Mouse (Mus musculus): ENCODE measurements around the gene Gm11213.

The Gm11213 gene

DNA sequence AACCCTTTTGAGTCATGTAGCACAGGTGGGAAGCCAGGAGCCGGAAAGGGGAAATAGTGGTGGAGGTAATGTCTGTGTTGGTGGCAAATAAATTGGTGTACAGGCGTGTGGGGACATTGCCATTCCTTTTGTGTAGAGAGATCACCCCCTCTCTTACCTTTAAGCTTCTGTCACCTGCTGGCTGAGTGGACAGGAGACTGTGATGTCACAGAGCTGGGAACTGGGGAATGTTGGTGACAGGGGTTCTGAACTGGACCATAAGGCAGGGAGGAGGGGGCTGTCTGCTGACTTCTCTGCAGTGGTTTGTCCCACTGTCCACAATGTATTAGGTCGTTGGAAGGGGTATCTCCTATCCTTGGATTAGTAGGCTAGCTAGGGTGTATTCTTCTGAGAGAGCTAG, at the start of gene Gm11213:
Gene Gm11213 (minus strand): TSS at position 317 of the 400 bp plus-strand sequence.
- no peak for DNase-seq

DNA sequence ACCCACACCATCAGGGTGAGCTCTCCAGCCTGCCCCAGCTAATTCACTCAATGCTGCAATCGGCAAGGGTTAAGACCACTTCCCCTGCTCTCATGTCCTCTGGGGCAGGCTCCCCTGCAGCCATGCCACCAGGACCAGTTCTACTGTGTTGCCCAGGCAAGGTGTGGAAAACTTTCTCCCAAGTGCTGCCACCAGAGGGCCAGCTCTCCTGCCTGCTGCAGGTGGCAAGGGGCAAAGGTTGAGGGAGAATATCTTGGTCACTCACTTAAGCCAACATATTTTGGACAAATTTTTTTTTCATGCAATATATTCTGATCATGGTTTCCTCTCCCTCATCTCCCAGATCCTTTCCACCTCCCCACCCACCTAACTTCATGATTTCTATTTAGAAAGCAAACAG, 49.3 kb upstream of the Gm11213 start:
- DNase-seq = no peak

DNA sequence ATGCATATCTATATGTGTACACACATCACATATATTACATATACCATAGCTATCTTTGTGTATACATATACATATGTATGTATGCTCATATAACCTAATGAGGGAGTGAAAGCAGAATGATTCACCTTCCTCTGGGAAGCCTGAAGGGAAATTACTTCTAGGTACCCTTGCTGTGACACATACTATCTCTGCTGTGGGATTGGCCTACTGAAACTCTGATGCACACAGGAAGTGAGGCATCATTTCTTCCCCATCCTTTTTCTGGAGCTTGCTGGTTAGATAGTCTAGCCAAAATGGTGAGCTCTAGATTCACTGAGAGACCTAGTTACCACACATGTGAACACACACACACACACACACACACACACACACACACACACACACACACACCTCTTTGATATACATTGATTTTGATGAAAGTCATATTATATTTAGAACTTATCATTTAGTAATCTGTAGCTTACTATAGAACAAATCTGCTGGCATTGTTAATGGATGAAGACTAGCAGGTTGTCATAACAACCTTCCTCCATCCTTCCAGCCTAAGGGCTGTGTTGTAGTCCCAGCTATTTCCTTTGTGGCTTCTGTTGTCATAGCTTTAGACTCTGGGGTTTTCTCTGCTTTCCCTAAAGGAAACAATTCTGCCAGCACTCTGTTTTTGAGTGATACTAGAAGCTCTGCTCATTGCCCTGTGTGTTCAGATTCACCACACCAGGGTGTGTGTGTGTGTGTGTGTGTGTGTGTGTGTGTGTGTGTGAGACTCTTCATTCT, 39.1 kb upstream of the Gm11213 start:
- DNase-seq = no peak

DNA sequence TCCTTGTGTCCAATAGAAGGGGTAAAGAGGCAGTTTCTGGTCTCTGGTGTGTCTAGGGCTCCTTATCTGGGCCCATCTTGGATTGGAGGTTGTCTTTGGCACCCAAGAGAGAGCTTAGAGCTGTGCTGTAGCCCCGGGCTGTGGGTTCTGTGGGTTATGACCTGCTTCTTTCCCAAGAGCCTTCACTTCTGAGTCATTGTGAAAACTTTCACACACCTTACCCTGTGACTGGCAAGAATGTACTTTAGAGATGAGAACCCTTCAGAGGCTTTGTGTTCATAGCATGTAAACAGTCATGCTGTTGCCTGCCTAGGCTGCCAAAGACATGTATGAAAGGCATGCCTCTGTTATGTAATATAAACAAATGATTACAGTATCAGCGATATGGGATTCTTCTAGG, 34.8 kb upstream of the Gm11213 start:
- no peak for DNase-seq

DNA sequence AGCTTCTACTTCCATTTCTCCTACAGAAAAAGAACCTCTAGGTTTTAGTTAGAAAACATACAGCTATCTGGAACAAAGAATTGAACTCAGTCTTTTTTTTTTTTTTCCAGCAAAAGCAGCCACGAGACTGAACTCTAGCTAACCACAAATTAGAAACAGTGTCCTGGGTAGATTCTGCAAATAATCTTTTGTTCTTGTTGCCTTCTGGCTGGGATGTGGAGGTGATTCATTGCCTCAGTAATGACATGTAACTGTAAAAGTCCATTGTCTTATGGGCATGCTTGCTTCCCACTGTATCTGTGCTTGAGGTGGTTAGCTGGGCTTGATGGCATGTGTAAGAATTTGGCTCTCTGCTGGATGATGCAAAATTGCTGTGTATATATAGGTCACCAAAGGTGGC, 33.5 kb upstream of the Gm11213 start:
- DNase-seq = no peak

DNA sequence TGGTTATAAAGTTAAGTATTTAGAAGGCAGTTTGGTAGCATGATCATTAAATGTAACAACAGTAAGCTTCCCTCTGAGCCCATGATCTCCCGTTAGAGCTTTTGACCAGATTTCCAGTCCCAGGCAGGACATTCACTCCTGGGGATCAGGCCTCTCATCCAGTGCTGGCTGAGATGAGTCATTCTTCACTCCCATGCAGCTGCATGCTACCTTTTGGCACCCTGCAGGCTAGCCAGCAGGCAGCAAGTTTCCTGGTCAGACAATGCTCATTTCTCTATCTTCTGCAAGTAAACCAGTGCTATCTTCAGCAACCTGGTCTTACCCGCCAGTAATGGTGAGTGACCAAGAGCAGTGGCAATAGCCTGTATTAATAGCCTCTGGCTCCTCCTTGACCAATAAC, 28.1 kb upstream of the Gm11213 start:
- DNase-seq = no peak

DNA sequence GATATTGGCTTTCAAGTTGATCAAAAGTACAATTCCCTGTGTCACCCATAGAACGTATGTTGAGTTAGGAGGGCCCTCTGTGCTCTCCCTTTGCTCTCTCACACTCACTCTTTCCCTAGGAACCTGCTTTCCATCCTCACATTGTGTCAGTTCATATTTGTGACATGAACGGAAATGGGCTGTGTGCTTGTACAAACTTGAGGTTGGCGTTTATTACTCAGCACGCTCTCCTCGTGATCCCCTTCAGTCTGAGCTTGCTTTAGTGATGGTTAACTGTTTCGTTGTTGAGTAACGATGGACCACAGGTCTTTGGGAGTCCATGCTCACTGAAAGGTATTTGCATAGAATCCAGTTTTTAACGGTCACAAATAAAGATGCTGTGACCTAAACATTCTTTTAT, 22.1 kb upstream of the Gm11213 start:
- no peak for DNase-seq

DNA sequence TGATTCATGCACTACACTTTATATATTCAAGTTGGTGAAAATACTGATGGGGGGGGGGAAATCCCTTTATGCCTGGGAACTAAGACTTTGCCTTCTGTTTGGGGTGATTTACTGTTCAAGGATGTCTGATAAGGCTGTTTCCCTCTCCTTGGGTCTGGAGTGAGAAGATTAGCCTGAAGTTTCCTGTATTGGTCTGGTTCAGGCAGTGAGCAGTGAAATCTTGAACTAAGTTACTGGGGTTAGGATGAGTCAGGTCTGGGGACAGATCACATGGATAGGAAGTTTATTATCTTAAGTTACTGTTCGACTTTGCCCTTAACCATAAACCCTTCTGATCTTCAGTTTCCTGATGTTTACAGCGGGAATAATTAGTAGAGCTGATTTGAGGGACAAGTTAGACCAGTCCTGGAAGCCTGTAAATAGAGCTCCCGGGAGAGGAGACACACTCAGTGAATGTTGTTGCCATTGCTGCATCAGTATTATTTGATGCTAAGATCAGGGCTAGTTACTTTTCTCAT, 20.6 kb upstream of the Gm11213 start:
- no peak for DNase-seq

DNA sequence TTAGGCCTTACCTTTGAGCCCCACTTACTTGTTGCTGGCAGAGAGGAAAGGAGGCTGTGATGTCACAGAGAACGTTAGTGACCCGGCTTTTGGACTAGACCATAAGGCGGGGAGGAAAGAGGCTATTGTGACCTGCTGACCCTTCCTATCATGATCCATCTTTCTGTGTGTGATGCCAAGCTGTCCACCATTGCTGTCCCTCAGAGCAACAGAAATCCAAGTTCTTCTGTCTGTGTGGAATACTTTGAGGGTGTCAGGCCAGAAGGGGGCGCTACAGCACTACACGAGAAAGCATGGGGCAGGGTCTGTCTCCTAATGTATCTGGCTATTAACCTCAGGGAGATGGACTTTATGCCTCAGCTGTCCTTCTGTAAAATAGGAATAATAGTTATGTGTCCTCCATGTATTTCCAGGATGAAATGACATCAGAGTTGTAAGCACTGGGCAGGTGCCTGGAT, 17.3 kb upstream of the Gm11213 start, which contains the start of gene Tex48:
Gene Tex48 (minus strand): TSS at position 51 of the 458 bp plus-strand sequence.
- no peak for DNase-seq

DNA sequence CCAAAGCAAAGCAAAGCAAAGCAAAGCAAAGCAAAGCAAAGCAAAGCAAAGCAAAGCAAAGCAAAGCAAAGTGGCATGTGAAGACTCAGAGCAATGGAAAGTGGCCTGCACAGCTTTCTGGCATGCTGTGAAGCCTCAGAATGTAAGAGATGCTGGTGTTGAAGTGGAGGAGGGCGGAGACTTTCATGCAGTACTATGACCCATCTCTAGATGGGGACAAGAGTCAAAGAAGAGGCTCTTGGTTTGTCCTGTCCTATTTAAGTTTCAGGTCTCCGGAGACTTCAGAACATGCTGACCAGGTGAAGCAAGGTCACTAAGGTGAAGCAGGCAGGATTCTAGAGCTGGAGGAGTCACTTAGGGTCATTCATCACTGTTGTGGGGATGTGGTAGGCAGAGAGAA, 16.8 kb upstream of the Gm11213 start:
- DNase-seq = no peak

DNA sequence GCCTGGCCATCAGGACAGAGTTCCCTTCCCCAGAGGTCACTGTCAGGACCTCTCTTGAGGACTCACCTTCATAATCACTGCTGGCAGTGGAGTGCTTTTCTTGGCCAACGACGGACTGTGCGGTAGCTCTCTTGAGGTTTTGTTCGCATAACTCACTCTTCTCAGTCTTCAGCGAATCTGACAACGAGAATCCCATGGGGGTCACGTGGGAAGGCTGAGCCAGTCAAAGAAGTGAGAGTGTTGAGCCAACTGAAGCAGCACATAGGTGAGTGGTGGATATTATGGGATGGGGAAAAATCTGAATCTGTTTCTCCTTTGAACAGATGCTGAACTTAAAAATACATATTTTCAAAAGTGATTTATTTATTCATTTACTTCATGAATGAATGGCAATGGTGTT, 3.3 kb upstream of the Gm11213 start:
- no peak for DNase-seq

DNA sequence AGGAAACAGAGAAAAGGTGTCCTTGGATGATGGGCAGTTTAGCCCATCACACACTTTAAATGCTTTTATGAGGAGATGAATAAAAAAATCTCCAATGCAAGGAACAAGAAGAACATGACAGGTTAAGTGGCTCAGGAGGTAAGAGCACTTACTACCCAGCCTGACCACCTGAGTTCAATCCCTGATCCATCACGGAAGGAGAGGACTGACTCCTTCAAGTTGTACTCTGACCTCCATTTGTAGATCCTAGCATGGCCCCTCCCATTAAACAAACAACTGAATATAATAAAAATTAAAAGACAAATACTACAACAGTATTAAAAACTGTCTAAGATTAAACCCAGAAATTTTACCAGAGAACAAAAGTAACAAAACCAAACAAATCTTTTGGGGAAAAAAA, 907 bp upstream of the Gm11213 start:
- no peak for DNase-seq

DNA sequence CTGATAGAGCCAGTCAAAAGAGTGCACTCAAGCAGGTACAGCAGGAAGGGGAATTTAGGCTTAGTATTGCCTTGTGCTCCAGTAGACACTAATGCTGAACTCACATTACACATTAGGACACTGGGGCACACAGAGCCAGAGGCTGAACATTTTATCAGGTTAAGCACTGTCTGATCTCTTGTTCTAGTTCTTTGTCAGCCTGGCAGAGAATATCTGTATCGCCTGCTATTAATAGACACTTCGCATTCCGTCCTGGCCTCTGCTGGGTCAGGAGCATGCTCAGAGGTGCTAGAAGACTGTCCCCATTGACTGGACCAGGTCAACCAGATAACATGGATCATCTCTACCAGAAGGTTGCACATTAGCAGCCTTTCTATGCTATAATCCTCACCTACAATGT, 484 bp upstream of the Gm11213 start:
- no peak for DNase-seq

DNA sequence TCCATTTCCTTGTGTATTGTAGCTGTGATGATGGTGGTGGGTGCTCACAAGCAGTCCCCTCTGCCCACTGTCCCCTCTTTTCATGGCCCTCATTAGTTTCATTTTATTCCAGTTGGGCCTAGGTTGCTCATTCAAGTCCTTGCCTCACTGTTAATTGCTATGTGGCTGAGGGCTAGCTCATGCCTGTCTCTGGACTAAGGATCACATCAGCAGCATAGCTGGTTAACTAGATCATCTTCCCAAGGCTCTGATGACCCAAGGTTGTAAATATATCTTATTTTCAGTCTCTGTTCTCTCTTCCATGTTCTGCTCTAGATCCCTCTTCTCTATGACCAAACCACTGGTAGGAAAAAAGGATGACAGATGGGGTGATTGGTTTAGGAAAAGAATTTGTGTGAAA, 3.8 kb downstream of the Gm11213 start:
- no peak for DNase-seq

DNA sequence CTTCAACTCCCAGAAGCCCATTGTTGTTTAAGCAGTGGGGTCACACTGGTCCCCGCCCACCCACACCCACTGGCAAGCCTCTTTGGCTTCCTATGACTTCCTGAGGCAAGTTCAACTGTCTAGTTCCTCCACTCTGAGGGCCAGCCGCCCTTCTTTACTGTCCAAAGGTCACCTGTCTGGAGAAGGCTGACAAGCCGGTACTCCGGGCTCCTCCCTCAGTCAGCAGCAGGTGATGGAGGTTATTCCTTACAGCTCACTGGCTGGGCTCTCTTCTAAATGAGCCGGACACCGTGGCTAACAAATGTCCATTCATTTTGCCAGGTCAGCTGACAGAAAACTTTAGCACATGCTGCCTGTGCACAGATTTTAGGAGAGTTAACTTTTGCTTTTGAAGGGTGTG, 4.3 kb downstream of the Gm11213 start:
- DNase-seq = no peak

DNA sequence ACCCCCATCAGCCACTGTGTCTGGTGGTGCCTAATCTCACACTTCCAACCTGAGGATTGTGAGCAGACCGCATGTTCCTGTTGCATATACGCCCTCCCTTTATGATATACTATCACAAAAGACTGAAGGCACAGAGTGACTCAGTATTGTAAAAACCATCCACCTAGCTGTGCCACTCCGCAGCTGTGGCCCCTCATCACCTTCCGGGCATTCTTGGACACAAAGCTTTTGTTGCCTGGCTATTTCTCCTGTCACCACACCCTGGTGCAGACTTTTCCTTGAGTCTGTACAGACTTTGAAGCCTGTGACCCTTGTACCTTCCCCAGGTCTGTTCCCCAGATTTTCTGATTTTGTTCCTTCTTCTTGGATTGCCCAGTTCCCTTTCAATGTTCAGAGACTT, 9.1 kb downstream of the Gm11213 start:
- DNase-seq = no peak

DNA sequence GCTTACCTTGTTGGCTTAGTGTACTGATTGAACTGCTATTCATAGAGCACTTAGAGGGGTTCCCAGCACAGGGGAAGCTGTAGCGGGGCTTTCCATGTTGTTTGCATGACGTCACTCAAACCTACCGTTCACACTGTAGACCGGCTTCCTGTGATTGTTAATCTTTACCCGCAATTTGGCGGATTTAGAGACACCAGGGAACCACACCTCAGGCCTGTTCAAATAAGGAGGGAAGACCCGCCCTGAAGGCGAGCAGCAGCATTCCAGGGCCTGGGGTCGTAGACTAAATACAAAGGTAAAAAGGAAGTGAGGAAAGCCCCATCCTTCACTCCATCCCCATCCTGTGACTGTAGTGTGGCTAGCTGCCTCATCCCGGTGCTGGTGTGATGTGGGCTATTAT, 9.8 kb downstream of the Gm11213 start:
- DNase-seq = no peak

DNA sequence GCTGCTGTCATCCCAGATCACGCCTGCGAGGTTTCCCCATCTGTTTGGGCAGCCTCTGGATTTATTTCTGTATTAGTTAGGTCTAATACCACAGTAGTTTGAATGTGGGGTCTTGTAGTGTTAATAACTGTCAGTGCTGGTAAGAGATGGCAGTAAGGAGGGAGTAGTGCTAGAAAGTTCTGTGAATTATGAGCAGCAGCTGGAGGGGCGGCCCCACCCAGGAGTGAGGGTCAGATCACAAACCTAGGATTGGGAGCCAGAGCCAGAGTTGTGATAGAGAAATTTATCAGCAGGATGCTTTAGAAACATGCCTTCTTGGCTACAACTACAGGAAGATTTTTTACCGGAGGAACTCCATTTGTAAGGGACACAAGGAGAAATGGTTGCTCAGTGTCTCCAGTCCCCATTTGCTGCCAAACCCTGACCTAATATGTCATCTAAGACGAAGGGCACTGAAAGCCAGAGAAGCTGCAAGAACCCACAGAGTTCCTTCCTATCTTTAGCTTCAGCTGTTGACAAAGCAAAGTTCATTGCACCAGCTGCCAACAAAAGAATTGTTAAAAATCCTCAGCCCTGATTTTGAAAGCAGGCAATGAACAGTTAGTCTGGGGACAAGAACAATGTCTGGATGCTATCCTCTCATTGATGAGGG, 10.5 kb downstream of the Gm11213 start:
- DNase-seq = no peak

DNA sequence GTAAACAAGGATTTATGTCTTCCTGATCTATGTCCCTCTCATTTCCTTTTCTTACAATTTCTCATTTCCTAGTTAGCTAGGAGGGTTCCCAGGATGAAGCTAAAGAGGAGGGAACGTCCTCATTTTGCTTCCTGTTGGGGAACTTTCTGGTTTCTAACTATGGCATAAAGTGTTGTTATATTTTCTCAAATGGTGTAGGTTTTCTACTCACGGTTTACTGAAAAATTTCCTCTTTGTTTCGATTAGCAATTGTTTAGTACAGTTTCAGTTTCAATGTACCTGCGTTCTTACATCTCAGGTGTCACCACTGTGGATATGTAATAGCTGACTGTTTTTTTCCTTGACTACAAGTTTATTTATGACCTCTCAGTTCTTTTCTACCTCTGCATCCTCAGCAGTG, 14.5 kb downstream of the Gm11213 start:
- DNase-seq = no peak

DNA sequence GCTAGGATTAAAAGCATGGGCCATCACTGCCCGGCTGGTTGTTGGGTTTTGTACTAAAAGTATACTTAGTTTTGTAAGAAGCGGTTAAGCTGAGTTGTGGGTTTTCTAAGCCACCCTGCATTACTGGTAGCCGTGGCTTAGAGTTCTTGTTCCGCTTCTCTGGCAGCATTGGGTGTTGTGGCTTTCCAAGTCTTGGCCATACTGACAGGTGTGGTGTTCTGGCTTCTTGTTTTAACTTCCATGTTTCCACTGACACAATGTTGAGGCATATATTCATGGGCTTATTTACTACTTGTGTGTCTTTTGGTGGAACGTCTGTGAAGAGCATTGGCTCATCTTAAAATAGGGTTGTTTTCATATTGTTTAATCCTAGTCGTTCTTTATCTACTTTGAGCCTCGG, 15.1 kb downstream of the Gm11213 start:
- no peak for DNase-seq

DNA sequence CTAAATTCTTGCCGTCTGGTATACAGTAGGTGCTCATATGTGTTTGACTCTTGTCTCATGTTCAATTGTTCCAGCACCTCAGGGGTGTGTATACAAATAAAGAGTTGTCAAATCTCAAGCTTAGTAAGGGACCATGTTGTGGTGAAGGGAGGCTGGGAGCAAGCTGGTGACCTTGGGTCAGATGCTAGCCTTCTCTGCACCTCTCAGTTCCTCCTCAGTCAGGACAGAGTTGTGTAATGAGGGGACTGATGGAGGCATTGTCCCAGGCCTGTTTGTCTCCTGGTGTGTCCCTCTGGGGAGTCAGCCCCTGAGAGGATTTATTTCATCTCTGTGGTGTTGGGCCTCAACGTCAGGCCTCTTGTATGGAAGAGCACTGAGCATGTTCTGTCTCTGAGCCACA, 18.8 kb downstream of the Gm11213 start:
- DNase-seq = no peak

DNA sequence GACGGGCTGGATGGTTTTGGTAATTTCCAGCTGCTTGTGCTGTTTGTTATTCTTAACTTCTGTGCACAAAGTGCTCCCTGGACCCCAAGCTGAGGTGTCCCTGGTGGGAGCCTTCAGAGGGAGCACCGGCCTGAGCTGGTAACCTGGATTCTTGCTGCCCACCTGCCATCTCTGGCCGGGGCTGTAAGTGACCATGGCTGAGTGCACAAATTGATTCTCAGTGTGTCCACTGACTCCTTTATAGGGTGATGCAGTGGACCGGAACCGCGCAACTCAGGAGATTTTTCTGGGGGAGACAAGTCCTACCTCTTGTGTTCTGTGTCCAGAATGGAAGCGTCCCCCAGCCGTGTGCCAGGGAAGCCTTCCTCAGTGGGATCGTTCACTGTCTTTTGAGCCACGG, 19.8 kb downstream of the Gm11213 start:
- no peak for DNase-seq

DNA sequence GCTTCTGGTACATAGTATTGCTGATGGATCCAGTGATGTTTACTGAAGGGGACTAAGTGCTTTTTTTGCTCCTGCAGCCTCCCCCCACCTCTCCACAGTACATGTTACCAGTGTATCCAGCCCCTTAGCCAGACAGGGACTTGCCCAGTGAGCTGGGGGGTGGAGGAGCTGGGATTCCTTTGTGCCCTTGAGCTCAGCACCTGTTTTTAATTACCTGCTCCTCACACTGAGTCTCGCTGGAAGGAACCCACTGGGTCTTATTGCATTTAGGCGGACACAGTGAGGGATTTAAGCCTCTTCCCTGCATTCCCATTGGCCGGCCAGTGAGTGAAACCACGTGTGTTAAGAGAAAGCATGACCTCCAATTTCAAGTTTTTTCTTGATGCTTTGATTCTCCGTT, 22.5 kb downstream of the Gm11213 start:
- DNase-seq = no peak

DNA sequence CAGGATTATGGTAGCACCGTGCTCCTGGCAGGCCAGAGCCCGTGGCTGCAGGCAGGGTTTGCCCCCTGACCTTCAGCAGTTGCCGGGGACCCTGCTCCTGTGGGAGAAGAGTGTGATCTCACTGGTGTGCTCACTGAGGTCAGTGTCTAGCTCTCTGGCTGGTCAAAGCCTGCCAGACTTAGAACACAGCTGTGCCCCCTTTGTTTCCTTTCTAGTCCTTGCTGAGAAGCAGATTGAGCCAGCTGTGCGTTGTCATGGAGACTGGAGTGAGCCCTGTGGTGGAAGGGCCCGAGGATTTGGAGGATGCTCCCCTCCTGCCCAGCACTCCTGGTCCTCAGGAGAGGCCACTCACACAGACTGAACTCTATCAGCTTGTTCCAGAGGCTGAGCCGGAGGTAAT, 25.0 kb downstream of the Gm11213 start:
- DNase-seq = no peak

DNA sequence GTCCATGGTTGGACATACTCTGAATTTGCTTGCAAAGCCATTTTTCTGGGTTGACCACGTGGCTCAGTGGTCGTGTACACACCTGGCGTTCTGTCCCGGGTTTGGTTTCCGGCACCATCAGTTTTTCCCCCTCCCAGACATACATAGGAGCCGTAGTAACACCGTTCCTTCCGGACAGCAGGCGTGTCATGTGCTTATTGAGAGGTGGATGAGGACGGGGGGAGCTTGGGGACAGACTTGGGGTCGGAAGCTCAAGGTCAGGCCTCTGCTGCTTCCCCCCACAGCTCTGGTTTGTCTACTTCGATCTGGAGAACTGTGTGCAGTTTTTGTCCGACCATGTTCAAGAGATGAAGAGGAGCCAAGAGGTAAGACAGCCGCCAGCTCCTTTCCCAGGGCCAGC, 25.4 kb downstream of the Gm11213 start:
- DNase-seq = no peak
